Mouse (Mus musculus) neural tube, embryonic 10.5 days (tissue): ENCODE measurements around the gene Cd70.
"Not testable (repeated sequence)": the region's sequence is repeated elsewhere in the genome, so short reads cannot be mapped to it uniquely, and the experiment has no call there.

Experiments
- DNase-seq: peaks from one replicate; pipeline ENCODE4 v3.0.0-alpha.2; 2017; ENCODE audit warnings: low spot score; ENCODE audit errors: extremely low spot score

Cd70 gene

GRCm38 (mm10) chr17:57135635-57136034 lies 13.9 kb downstream of the Cd70 start:
- DNase-seq = no peak

- DNase-seq = no peak
These were observed 14.9 kb downstream of the Cd70 start for GRCm38 (mm10) chr17:57134693-57135092.

- not testable (repeated sequence) for DNase-seq
These were observed 15.6 kb downstream of the Cd70 start for GRCm38 (mm10) chr17:57134021-57134420.

- no peak for DNase-seq
These were observed 17.8 kb downstream of the Cd70 start for GRCm38 (mm10) chr17:57131793-57132192.

- DNase-seq = no peak
These were observed 23.5 kb downstream of the Cd70 start for GRCm38 (mm10) chr17:57125853-57126622.

GRCm38 (mm10) chr17:57124792-57125191 lies 24.8 kb downstream of the Cd70 start:
- DNase-seq = no peak

- DNase-seq = no peak
These were observed 26.1 kb downstream of the Cd70 start for GRCm38 (mm10) chr17:57123192-57124118.

- no peak for DNase-seq
These were observed 27.7 kb downstream of the Cd70 start for GRCm38 (mm10) chr17:57121856-57122255.

GRCm38 (mm10) chr17:57118524-57119349 lies 30.8 kb downstream of the Cd70 start:
- peak; percentile 37 for DNase-seq

GRCm38 (mm10) chr17:57116801-57117200 lies 32.8 kb downstream of the Cd70 start:
- no peak for DNase-seq

GRCm38 (mm10) chr17:57112768-57113474 lies 36.7 kb downstream of the Cd70 start:
- no peak for DNase-seq

GRCm38 (mm10) chr17:57110005-57110404 lies 39.6 kb downstream of the Cd70 start:
- no peak for DNase-seq

- no peak for DNase-seq
These were observed 40.9 kb downstream of the Cd70 start for GRCm38 (mm10) chr17:57108666-57109171.

GRCm38 (mm10) chr17:57108040-57108665 lies 41.4 kb downstream of the Cd70 start:
- DNase-seq = no peak

GRCm38 (mm10) chr17:57107064-57107463 lies 42.5 kb downstream of the Cd70 start:
- DNase-seq = no peak

GRCm38 (mm10) chr17:57106035-57106368 lies 43.6 kb downstream of the Cd70 start:
- DNase-seq = peak; percentile 24

GRCm38 (mm10) chr17:57105181-57106034 lies 44.2 kb downstream of the Cd70 start, which contains the start of gene Tnfsf9:
Tnfsf9 (plus strand) TSS chr17:57105325.
- DNase-seq = peak; percentile 73

- no peak for DNase-seq
These were observed 45.1 kb downstream of the Cd70 start for GRCm38 (mm10) chr17:57104496-57104895.

GRCm38 (mm10) chr17:57102276-57102675 lies 47.3 kb downstream of the Cd70 start:
- DNase-seq = no peak
